Mouse (Mus musculus) cortical plate, adult 2 months (tissue): ENCODE measurements at regions not wholly inside any gene's neighbourhood (a gene's known extent, or its start where the extent isn't known, plus 50 kb on each side); places are given as distances from the start of the nearest gene placed in this dataset.

Experiments
- CTCF ChIP-seq: fragments of 200-500 bp; IDR thresholded peaks from 2 replicates; pipeline ENCODE4 v1.5.1; 2011; ENCODE audit warnings: mild to moderate bottlenecking, control low read depth, low read length; ENCODE audit not compliant: insufficient read depth; ENCODE audit errors: extremely low read depth
- POLR2A ChIP-seq: fragments of 200-500 bp; IDR thresholded peaks from 2 replicates; pipeline ENCODE4 v1.6.1; 2011; ENCODE audit warnings: mild to moderate bottlenecking, low read length, control low read depth; ENCODE audit not compliant: insufficient read depth; ENCODE audit errors: extremely low read depth

DNA sequence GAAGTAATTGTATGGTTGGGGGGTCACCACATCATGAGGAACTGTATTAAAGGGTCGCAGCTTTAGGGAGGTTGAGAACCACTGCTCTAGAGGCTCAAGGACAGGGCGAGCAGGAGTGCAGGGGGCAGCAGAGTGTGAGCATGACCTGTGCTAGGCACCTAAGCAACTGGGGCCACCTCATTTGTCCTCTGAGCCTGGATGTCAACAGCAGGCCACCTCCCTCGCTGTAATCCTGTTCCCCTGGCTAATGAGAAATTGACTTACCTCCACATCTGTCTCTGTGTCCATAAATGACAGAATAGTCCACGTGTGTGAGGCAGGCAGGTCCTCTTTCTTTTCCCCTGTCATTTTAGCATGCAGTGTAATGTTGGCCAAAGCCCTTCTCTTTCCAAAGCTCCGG, 192.7 kb upstream of the Rreb1 start:
- TF ChIP-seq CTCF (no peak), POLR2A (no peak)
